Mouse (Mus musculus): ENCODE measurements around the gene P2ry4. TPM values are rescaled to one million over a fixed set of nuclear protein-coding genes. Genes with fewer than 3 reads are reported as not detected.

P2ry4 gene
- under 1 TPM; 0.11 to 0.21 TPM for polyA plus RNA-seq (2017; shearing (Covaris generic))

DNA sequence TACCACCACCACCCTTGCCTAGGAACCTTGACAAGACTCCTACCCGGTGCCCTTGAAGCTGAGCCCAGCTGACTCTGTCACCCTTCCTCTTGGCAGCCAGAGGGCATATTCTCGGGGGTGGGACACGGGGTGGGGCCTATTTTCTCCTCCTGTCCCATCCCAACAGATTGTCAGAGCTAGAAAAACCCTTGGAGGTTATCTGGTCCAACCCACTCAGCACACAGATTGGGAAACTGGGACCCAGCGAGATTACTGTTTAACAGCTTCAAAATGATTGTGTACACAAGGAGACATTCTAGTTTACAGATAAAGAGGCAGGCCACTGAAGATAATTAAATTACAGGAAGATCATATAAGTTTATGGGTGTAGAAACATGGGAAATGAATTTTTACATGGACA is at the start of gene P2ry4:
TSS of gene P2ry4 (minus strand) at position 79 of the 400 bp plus-strand sequence.

DNA sequence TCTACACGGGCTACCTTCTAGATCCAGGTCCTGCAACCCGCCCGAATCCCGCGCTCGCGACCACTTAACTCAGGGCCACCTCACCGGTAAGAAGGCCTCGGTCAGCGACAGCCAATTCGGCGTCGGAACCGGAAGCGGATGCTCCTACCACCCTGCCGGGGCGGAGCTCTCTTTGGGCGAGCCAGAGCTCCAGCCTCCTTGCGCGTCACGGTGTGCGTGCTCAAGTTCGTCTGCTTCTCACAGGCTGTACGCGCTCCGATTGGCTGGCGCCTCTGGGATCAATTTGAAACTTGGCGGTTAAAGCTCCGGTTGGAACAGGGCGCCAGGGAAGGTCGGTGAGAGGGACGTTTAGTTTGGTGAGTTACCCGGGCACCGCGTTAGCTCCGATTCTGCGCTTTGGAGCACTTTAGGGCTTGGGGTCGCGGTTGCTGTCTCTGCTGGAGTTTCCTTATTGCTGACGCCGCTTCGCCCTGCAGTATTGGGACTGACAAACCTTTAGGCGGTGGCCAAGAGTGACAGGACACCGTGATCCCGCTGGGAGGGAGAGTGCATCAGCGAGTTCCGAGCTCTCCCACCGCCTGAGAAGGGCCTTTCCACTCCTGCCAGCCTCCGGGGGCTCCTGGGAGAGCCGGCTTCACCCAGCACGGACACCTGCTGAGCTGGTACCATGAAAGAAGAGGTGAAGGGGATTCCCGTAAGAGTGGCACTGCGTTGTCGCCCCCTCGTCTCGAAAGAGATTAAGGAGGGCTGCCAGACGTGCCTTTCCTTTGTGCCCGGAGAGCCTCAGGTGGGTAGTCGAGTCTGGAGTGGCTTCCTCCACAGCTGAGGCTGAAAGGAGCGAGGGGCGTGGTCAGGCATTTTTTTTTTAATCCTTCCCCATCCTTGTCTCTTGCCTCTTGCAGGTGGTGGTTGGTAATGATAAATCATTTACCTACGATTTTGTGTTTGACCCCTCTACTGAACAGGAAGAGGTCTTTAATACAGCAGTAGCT is 31.4 kb upstream of the P2ry4 start, which contains the start of gene Pdzd11:
TSS of gene Pdzd11 (minus strand) at position 767 of the 992 bp plus-strand sequence.

DNA sequence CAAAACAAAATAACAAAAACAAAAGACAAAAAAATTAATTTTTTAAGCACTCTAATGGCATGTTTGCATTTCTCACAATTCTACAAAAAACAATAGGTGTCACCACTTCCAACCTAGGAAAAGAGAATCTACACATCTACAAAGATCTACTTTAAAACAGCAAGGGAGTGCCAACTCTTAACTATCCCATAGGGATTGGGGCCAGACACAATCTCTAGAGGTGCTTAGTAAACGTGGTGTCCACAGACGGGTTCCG is 30.8 kb upstream of the P2ry4 start, which contains the start of gene Kif4:
TSS of gene Kif4 (plus strand) at position 192 of the 256 bp plus-strand sequence.

DNA sequence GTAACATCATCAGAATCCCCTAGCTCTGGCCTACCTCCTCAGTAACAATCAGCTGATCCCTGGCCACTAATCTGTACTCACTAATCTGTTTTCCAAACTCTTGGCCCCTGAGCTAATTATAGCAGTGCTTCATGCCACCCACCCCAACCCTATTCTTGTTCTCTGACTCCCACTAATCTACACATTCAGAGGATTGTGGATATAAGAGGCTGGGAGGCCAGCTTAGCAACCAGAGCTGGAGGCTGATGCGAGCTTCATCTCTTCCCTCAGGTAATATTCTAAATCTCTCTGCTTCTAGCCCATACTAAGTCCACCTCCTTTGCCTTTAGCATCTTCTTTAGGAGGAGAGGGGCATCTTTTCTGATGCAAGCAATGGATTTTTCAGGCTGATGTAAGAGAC is 10.6 kb upstream of the P2ry4 start, which contains the start of gene Arr3:
TSS of gene Arr3 (plus strand) at position 184 of the 400 bp plus-strand sequence.

DNA sequence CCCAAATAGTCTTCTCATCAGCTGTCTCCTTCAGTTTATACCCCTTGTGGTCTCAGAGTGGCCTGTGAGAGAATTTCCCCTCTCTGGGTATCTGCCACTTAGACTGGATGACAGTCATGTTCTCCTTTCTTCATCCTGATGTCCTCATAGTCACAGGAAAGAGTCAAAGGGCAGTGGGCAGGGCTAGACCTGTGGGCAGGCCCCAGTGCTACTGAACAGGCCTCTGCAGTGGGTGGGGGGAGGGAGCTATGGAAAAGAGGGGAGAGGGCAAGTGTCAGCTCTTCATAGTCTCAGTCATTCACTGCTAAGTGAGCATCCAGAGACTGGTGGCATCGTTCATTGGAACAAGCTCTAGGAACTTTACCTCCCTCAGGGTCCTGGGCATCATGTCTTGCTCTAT is 22.7 kb downstream of the P2ry4 start, which contains the start of gene Awat1:
TSS of gene Awat1 (plus strand) at position 301 of the 400 bp plus-strand sequence.

Other genes with a start within 250 kb of the P2ry4 start
- gene Otud6a, start 165.9 kb downstream of the P2ry4 start, polyA plus RNA-seq (2017; shearing (Covaris generic)), result not detected
- under 1 TPM in 1 of 2 experiments, not detected in 1; 0.23 TPM for gene Awat2, start 152.2 kb downstream of the P2ry4 start, polyA plus RNA-seq (2017; shearing (Covaris generic))
- 10 to 100 TPM; 31.0 to 31.6 TPM for gene Igbp1, start 100.6 kb downstream of the P2ry4 start, polyA plus RNA-seq (2017; shearing (Covaris generic))
- gene Dgat2l6, start 70.0 kb downstream of the P2ry4 start, polyA plus RNA-seq (2017; shearing (Covaris generic)), result under 1 TPM; 0.07 to 0.22 TPM
- not detected for gene Awat1, start 22.6 kb downstream of the P2ry4 start, polyA plus RNA-seq (2017; shearing (Covaris generic))
- gene Arr3, start 10.6 kb upstream of the P2ry4 start, polyA plus RNA-seq (2017; shearing (Covaris generic)), result under 1 TPM; 0.19 to 0.34 TPM
- gene Kif4, start 30.9 kb upstream of the P2ry4 start, polyA plus RNA-seq (2017; shearing (Covaris generic)), result 1 to 10 TPM in 1 of 2 experiments, under 1 TPM in 1; 0.77 to 1.1 TPM
- gene Pdzd11, start 31.7 kb upstream of the P2ry4 start, polyA plus RNA-seq (2017; shearing (Covaris generic)), result 10 to 100 TPM; 37.6 to 49.3 TPM
- gene Gdpd2, start 135.0 kb upstream of the P2ry4 start, polyA plus RNA-seq (2017; shearing (Covaris generic)), result not detected
- gene Dlg3, start 172.9 kb upstream of the P2ry4 start, polyA plus RNA-seq (2017; shearing (Covaris generic)), result 10 to 100 TPM in 1 of 2 experiments, 1 to 10 TPM in 1; 4.6 to 10.6 TPM